Mouse (Mus musculus) stomach, postnatal 0 days (tissue): Measurements from ENCODE around the gene Gripap1.

ENCODE experiments used
- CTCF ChIP-seq: IDR thresholded peaks from 2 replicates; pipeline ENCODE4 v1.5.1; 2016; ENCODE audit warnings: antibody characterized with exemption, low read depth, mild to moderate bottlenecking, moderate library complexity
- EP300 ChIP-seq: optimal IDR thresholded peaks from 2 replicates; pipeline ENCODE3; 2016; ENCODE audit warnings: antibody characterized with exemption

DNA sequence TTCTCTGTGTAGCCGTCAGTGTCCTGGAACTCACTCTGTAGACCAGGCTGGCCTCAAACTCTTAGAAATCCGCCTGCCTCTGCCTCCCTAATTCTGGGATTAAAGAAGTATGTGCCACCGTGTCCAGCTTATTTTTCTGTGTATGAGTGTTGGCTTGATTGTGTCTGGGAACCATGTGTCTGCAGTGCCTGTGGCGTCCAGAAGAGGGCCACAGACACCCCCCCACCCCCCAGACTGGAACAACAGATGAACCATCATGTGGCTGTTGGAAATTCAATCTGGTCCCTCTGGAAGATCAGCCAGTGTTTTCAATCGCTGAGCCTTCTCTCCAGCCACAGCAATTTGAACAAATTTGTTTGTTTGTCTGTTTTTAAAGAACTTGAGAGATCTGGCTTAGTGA lies 46.1 kb upstream of the Gripap1 start:
- TF ChIP-seq CTCF = peak; percentile 49
- no peak for TF ChIP-seq EP300
